Mouse (Mus musculus) CH12.LX (cell line): ENCODE results near the gene Rrnad1.
A peak's percentile ranks its signal among the peaks of the same experiment; 100 is the strongest.

Source experiments
- CTCF ChIP-seq, 2 experiments: IDR thresholded peaks in 1 of 2; conservative IDR thresholded peaks in 1 of 2; 2 replicates each; pipeline ENCODE4 v1.5.1; 2011 to 2012; ENCODE audit warnings: low read depth in 2 of 2, low read length in 2 of 2, improper control_type of control experiment in 1 of 2, inconsistent platforms in 1 of 2, mild to moderate bottlenecking in 1 of 2, moderate library complexity in 1 of 2
- POLR2A ChIP-seq: IDR thresholded peaks from 2 replicates; pipeline ENCODE4 v1.6.1; 2011; ENCODE audit warnings: low read depth, mild to moderate bottlenecking, improper control_type of control experiment, low read length
- SMC3 ChIP-seq: IDR thresholded peaks from 2 replicates; pipeline ENCODE4 v1.6.1; 2011; ENCODE audit warnings: low read depth, low read length, improper control_type of control experiment
- USF2 ChIP-seq: conservative IDR thresholded peaks from 2 replicates; pipeline ENCODE4 v1.6.1; 2011; ENCODE audit warnings: low read depth, low read length, improper control_type of control experiment

GRCm38 (mm10) chr3:87960586-87961191 lies 30.2 kb upstream of the Rrnad1 start:
- TF ChIP-seq POLR2A = no peak
- TF ChIP-seq SMC3 = peak; percentile 86
- TF ChIP-seq CTCF (conservative IDR thresholded peaks at IDR 0.05 in 1 of 2, IDR thresholded peaks at IDR 0.05 in 1 of 2; ENCODE audit: low read depth in 2 of 2, low read length in 2 of 2) = peak in 1 of 2 experiments; percentile 100; a peak in 3 of 4 replicates
- TF ChIP-seq USF2 = no peak
